Mouse (Mus musculus) E14TG2a.4 (cell line): ENCODE measurements around the gene Lpin1.

Source experiments
- CTCF ChIP-seq: conservative IDR thresholded peaks from 2 replicates; pipeline ENCODE4 v1.5.1; 2014; ENCODE audit warnings: low read length
- NANOG ChIP-seq: IDR thresholded peaks from 2 replicates; pipeline ENCODE4 v1.6.1; 2014; ENCODE audit warnings: borderline replicate concordance, low read length, mixed read lengths
- POU5F1 ChIP-seq: IDR thresholded peaks from 2 replicates; pipeline ENCODE4 v1.6.1; 2014; ENCODE audit warnings: low read length, borderline replicate concordance

GRCm38 (mm10) chr12:16653332-16654093, 42.7 kb upstream of the Lpin1 start, which contains the start of gene Ntsr2:
- TF ChIP-seq CTCF (no peak), POU5F1 (no peak), NANOG (no peak)
